Mouse (Mus musculus) lung, postnatal 0 days (tissue): ENCODE results near the gene Xrcc4. TPM values are rescaled to one million over a fixed set of nuclear protein-coding genes. Genes with fewer than 3 reads are reported as not detected.
"Not testable (repeated sequence)": the region's sequence is repeated elsewhere in the genome, so short reads cannot be mapped to it uniquely, and the experiment has no call there.

Source experiments
- ATAC-seq: fragments of 200-750 bp; cut with Nextera tagmentation; 2 replicates; pipeline ENCODE4 v1.8.0; 2017; ENCODE audit warnings: moderate library complexity
- DNase-seq: peaks from one replicate; pipeline ENCODE4 v3.0.0-alpha.2; 2016; ENCODE audit warnings: low spot score
- H3K27ac ChIP-seq: fragments of 300-500 bp; sonication (generic); 2 replicates; pipeline ENCODE4 v1.5.1; 2014; ENCODE audit warnings: antibody characterized with exemption, mild to moderate bottlenecking, low read length, mixed read lengths
- H3K27me3 ChIP-seq: fragments of 300-500 bp; sonication (generic); replicated peaks from 2 replicates; pipeline ENCODE4 v1.6.1; 2014; ENCODE audit warnings: low read length, mixed read lengths; ENCODE audit not compliant: insufficient read depth
- H3K36me3 ChIP-seq: fragments of 300-500 bp; sonication (generic); 2 replicates; pipeline ENCODE4 v1.6.1; 2014; ENCODE audit warnings: low read length, mixed read lengths; ENCODE audit not compliant: insufficient read depth
- H3K4me1 ChIP-seq: fragments of 300-500 bp; sonication (generic); 2 replicates; pipeline ENCODE4 v1.6.1; 2014; ENCODE audit warnings: antibody characterized with exemption, low read depth, low read length, mixed read lengths; ENCODE audit not compliant: insufficient read depth
- H3K4me2 ChIP-seq: fragments of 300-500 bp; sonication (generic); replicated peaks from 2 replicates; pipeline ENCODE4 v1.6.1; 2014; ENCODE audit warnings: low read depth, mild to moderate bottlenecking, low read length, moderate library complexity, mixed read lengths
- H3K4me3 ChIP-seq: fragments of 300-500 bp; sonication (generic); 2 replicates; pipeline ENCODE4 v1.5.1; 2014; ENCODE audit warnings: low read depth, low read length
- H3K9ac ChIP-seq: fragments of 300-500 bp; sonication (generic); replicated peaks from 2 replicates; pipeline ENCODE4 v1.6.1; 2014; ENCODE audit warnings: low read depth, mild to moderate bottlenecking
- H3K9me3 ChIP-seq: fragments of 300-500 bp; sonication (generic); 2 replicates; pipeline ENCODE4 v1.6.1; 2016; ENCODE audit warnings: low read length, mixed read lengths
- CTCF ChIP-seq: IDR thresholded peaks from 2 replicates; pipeline ENCODE4 v1.5.1; 2016; ENCODE audit warnings: antibody characterized with exemption, mild to moderate bottlenecking
- EP300 ChIP-seq: IDR thresholded peaks from 2 replicates; pipeline ENCODE4 v1.6.1; 2016; ENCODE audit warnings: antibody characterized with exemption, mild to moderate bottlenecking, control low read depth
- WGBS: fragments of 180-500 bp; shearing (Covaris S2); extraction: QIAGEN DNeasy Blood & Tissue Kit; methylation state at CpG from one replicate; pipeline ENCODE4 v1.1.7; 2014; 5-methylcytosine and 5-hydroxymethylcytosine counted together
- polyA plus RNA-seq: library from polyadenylated mRNA; unstranded; fragments of >200 nt; fragmentation: Nextera tagmentation; extraction: Ambion mirVana; gene quantifications from 2 replicates; pipeline ENCODE4 v1.2.1, GENCODE M21; 2015

Xrcc4 gene
- polyA plus RNA-seq, 1 experiment from 2014 or later = 12.9 TPM

GRCm38 (mm10) chr13:89779208-89779911 is 310.0 kb downstream of the Xrcc4 start:
- Histone ChIP-seq H3K36me3 (no peaks in the 10 kb centered on the region), H3K4me1 (no peaks in the 10 kb centered on the region), H3K4me3 (no peak overlapping the region), H3K9ac (no peak overlapping the region), H3K9me3 (no peaks in the 10 kb centered on the region), H3K27ac (no peak overlapping the region), H3K27me3 (no peaks in the 10 kb centered on the region), H3K4me2 (no peak overlapping the region)
- WGBS = 69% methylated on average over 7 of the region's 7 CpGs
- TF ChIP-seq CTCF (peak; percentile 75), EP300 (no peak)
- ATAC-seq = no peak
- peak; percentile 83 for DNase-seq

GRCm38 (mm10) chr13:89777764-89778163 is 311.6 kb downstream of the Xrcc4 start:
- WGBS = 80% methylated on average over 1 of the region's 1 CpGs
- no peak overlapping the region for H3K4me2 ChIP-seq
- no peaks in the 10 kb centered on the region for H3K36me3 ChIP-seq
- TF ChIP-seq EP300 (no peak), CTCF (no peak)
- DNase-seq = no peak
- no peak overlapping the region for H3K4me3 ChIP-seq
- H3K27ac ChIP-seq = no peak overlapping the region
- no peak overlapping the region for H3K9ac ChIP-seq
- no peaks in the 10 kb centered on the region for H3K27me3 ChIP-seq
- no peak for ATAC-seq
- no peaks in the 10 kb centered on the region for H3K9me3 ChIP-seq
- H3K4me1 ChIP-seq = no peaks in the 10 kb centered on the region

GRCm38 (mm10) chr13:89777146-89777545 is 312.3 kb downstream of the Xrcc4 start:
- Histone ChIP-seq H3K4me2 (no peak overlapping the region), H3K9ac (no peak overlapping the region), H3K27ac (no peak overlapping the region), H3K4me3 (no peak overlapping the region), H3K4me1 (no peaks in the 10 kb centered on the region), H3K36me3 (no peaks in the 10 kb centered on the region), H3K9me3 (no peaks in the 10 kb centered on the region), H3K27me3 (no peaks in the 10 kb centered on the region)
- ATAC-seq (no peak), DNase-seq (no peak)
- WGBS = 70% methylated on average over 1 of the region's 1 CpGs
- TF ChIP-seq CTCF (no peak), EP300 (no peak)

DNA sequence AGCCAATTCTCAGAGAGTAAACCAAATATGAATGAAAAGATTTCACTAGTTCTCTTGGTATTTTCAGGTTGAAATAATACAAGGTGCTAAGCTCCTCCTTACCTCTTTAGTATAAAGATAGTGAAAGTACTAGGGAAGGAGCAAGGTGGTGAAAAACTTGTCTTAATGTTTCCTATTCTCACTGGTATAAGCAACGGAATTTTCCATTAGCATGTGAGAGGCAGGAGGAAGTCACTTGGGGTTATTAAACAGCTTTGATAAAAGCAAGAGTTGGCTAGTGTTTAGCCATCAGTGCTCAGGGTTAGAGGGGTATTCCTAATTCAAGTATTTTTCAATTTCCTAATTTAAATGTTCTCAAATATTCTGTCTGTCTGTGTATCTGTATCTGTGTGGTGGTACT is 322.9 kb downstream of the Xrcc4 start:
- WGBS = 38% methylated on average over 1 of the region's 1 CpGs
- Histone ChIP-seq H3K9me3 (no peaks in the 10 kb centered on the region), H3K36me3 (no peaks in the 10 kb centered on the region), H3K4me1 (no peaks in the 10 kb centered on the region), H3K4me3 (no peak overlapping the region), H3K27me3 (no peaks in the 10 kb centered on the region), H3K9ac (no peak overlapping the region), H3K4me2 (no peak overlapping the region), H3K27ac (no peak overlapping the region)
- ATAC-seq (no peak), DNase-seq (no peak)
- TF ChIP-seq CTCF = no peak
- no peak for TF ChIP-seq EP300

- Histone ChIP-seq H3K27me3 (no peaks in the 10 kb centered on the region), H3K9ac (no peak overlapping the region), H3K4me3 (no peak overlapping the region), H3K9me3 (no peaks in the 10 kb centered on the region), H3K4me2 (no peak overlapping the region), H3K27ac (no peak overlapping the region), H3K4me1 (no peaks in the 10 kb centered on the region), H3K36me3 (no peaks in the 10 kb centered on the region)
- 73% methylated on average over 3 of the region's 3 CpGs for WGBS
- ATAC-seq (no peak), DNase-seq (no peak)
- TF ChIP-seq CTCF = no peak
Measured at GRCm38 (mm10) chr13:89765966-89766365, 323.4 kb downstream of the Xrcc4 start.

DNA sequence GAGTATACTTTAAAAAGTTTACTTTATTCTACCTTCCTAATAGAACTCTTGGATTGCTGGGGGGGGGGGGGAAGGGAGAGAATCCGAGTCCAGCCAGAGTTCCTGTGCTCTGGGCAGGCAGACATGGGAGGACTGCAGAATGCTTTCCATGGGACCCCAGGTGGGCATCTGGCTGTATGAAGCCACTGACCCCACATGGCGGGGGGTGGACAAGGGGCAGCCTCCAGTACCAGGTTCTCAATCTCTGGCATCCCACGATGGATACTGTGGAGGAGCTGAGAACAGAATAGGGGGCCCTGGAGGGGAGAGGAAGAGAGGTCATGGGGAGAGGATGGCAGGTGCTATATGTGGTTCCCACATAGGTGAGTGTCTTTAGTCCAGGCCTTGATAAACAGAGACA is 327.1 kb downstream of the Xrcc4 start:
- no peaks in the 10 kb centered on the region for H3K4me1 ChIP-seq
- DNase-seq = no peak
- H3K9me3 ChIP-seq = no peaks in the 10 kb centered on the region
- no peak overlapping the region for H3K4me3 ChIP-seq
- TF ChIP-seq EP300 (no peak), CTCF (no peak)
- H3K27ac ChIP-seq = no peak overlapping the region
- H3K9ac ChIP-seq = no peak overlapping the region
- ATAC-seq = no peak
- H3K4me2 ChIP-seq = no peak overlapping the region
- no peaks in the 10 kb centered on the region for H3K27me3 ChIP-seq
- H3K36me3 ChIP-seq = no peaks in the 10 kb centered on the region
- 74% methylated on average over 3 of the region's 3 CpGs for WGBS

DNA sequence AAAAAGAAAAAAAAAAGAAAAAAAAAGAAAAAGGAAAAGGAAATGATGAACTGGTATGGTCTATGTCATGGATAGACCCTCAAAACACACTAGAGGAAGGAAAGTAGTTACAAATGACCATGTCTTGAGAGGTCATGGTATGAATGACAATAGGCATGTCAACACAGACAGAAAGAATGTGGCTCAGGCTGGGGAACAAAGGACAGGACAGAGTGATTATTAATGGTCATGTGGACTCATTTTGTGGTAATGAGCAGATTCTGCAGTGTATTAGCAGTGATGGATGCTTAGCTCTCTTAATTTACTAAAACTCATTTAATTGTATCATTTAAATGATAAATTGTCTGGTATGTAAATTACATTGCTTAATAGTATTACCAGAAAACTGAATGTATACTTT is 333.1 kb downstream of the Xrcc4 start:
- Histone ChIP-seq H3K27me3 (no peaks in the 10 kb centered on the region), H3K4me1 (no peaks in the 10 kb centered on the region), H3K9me3 (no peaks in the 10 kb centered on the region), H3K27ac (no peak overlapping the region), H3K36me3 (no peaks in the 10 kb centered on the region), H3K4me2 (no peak overlapping the region), H3K9ac (no peak overlapping the region), H3K4me3 (no peak overlapping the region)
- DNase-seq (no peak), ATAC-seq (no peak)
- TF ChIP-seq CTCF (no peak), EP300 (no peak)

GRCm38 (mm10) chr13:89750562-89750961 is 338.8 kb downstream of the Xrcc4 start:
- not testable (repeated sequence) for DNase-seq, ATAC-seq, H3K4me3 ChIP-seq, H3K4me1 ChIP-seq, H3K9me3 ChIP-seq, H3K36me3 ChIP-seq, H3K27me3 ChIP-seq, H3K4me2 ChIP-seq, H3K9ac ChIP-seq, H3K27ac ChIP-seq
- 20% methylated on average over 3 of the region's 3 CpGs for WGBS
